Comparison of ENCODE assay signal across 9 mouse cellular contexts in the genomic region with DNA sequence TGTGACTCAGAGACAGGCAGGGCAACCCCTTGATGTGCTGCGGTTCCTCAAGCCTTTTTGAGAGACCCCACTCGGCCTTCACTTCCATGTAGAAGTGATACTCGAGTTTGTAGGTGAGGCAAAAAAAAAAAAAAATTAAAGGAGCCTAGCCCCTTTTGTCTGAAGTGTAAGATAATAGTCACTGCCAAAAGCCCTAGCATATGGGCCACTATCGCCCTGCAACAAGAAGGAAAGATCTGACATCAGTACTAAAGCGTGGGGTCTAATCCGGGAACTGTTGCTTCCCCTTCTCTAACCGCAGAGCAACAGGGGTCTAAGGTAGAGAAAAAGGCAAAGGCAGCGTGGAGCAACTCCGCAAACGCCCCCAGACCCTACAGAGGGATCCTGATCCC. TPM values are rescaled to one million over a fixed set of nuclear protein-coding genes. Genes with fewer than 3 reads are reported as not detected.
DNase-seq lines count a peak whose midpoint lies in the region; ATAC-seq lines count a peak whose summit lies in the region.
"Had no signal": no experiment of that assay in that cellular context is flagged by ENCODE, and none has a peak within 500 bp of the region (broad histone marks: within the 10 kb centered on the region; RNA-seq: fewer than 3 reads in every experiment).

No protein-coding gene starts in this region.

- H3K36me3 ChIP-seq in erythroblast, embryonic 14.5 days (ENCODE audit: control insufficient read depth): peaks cover 12% of the 10 kb centered on the region
- H3K36me3 ChIP-seq in forebrain, embryonic 15.5 days: peaks cover 4% of the 10 kb centered on the region; the same call in 1 of the 2 replicates
- H3K36me3 ChIP-seq in liver, embryonic 15.5 days (replicated peaks): peaks cover 9% of the 10 kb centered on the region; the same call in 1 of the 2 replicates

- H3K4me2 ChIP-seq in forebrain, embryonic 15.5 days (replicated peaks): peak overlapping the region; percentile 91
- H3K4me2 ChIP-seq in liver, embryonic 15.5 days: peak overlapping the region; percentile 99

- H3K27ac ChIP-seq in forebrain, embryonic 15.5 days (replicated peaks): peak overlapping the region; percentile 86
- H3K27ac ChIP-seq in liver, embryonic 15.5 days (replicated peaks): no peak overlapping the region
- H3K27ac ChIP-seq: macrophage had no signal

- peak overlapping the region; percentile 75 for H3K4me3 ChIP-seq in erythroblast, embryonic 14.5 days (replicated peaks)
- peak overlapping the region; percentile 69 for H3K4me3 ChIP-seq in forebrain, embryonic 15.5 days
- H3K4me3 ChIP-seq in liver, embryonic 15.5 days (replicated peaks): peak overlapping the region; percentile 70

- ATAC-seq in erythroblast, adult 5-6 weeks (replicated peaks; ENCODE audit: low FRiP score, poor library complexity, severe bottlenecking): no peak
- ATAC-seq in forebrain, embryonic 15.5 days (replicated peaks): no peak
- no peak for ATAC-seq in liver, embryonic 15.5 days (ENCODE audit: insufficient read depth)

- WGBS in forebrain, embryonic 15.5 days: 6% methylated on average over 10 of the region's 10 CpGs
- WGBS in liver, embryonic 15.5 days (ENCODE audit: insufficient replicate concordance): 7% methylated on average over 10 of the region's 10 CpGs

- peak overlapping the region; percentile 75 for H3K9ac ChIP-seq in forebrain, embryonic 15.5 days (replicated peaks)
- H3K9ac ChIP-seq in liver, embryonic 15.5 days: peak overlapping the region; percentile 70; the same call in 1 of the 2 replicates

- peaks cover 6% of the 10 kb centered on the region for H3K27me3 ChIP-seq in erythroblast, embryonic 14.5 days (ENCODE audit: control insufficient read depth)
- no peaks in the 10 kb centered on the region for H3K27me3 ChIP-seq in forebrain, embryonic 15.5 days
- H3K27me3 ChIP-seq in liver, embryonic 15.5 days: peaks cover 17% of the 10 kb centered on the region; the same call in 1 of the 2 replicates

- H3K4me1 ChIP-seq in erythroblast, embryonic 14.5 days (ENCODE audit: control insufficient read depth): peaks cover 50% of the 10 kb centered on the region
- H3K4me1 ChIP-seq in forebrain, embryonic 15.5 days: peaks cover 37% of the 10 kb centered on the region
- H3K4me1 ChIP-seq in liver, embryonic 15.5 days (replicated peaks): peaks cover 47% of the 10 kb centered on the region

- DNase-seq in 3T3-L1 (ENCODE audit: low read depth, low spot score): peak; percentile 22
- DNase-seq in embryo, embryonic 11 days: no peak
- no peak for DNase-seq in cerebellum, adult 11 months
- DNase-seq in thymus, postnatal 14 days: no peak

- H3K9me3 ChIP-seq in erythroblast, embryonic 14.5 days (ENCODE audit: control insufficient read depth, low read length): no peaks in the 10 kb centered on the region
- no peaks in the 10 kb centered on the region for H3K9me3 ChIP-seq in forebrain, embryonic 15.5 days
- no peaks in the 10 kb centered on the region for H3K9me3 ChIP-seq in liver, embryonic 15.5 days (replicated peaks)

RNA-seq across cellular contexts. Expression of a gene that starts 0.7 kb away (rescaled TPM):
- polyA plus RNA-seq in erythroblast, embryonic 14.5 days (2012): 5.6 and 6.8 TPM in 2 replicates
- 4.8 TPM in 1 of 2 replicates, not detected in the other for total RNA-seq in erythroblast, adult 5-6 weeks (2015; ENCODE audit: low replicate concordance)
- total RNA-seq in erythroblast, adult 5-6 weeks (2017; ENCODE audit: low replicate concordance): 2.3 and 14.1 TPM in 2 replicates
- polyA plus RNA-seq in forebrain, embryonic 15.5 days (2015; fragmentation: Nextera tagmentation; extraction: Ambion mirVana): 65.7 and 69.8 TPM in 2 replicates
- 14.0 and 16.3 TPM in 2 replicates for polyA plus RNA-seq in liver, embryonic 15.5 days (2015; fragmentation: Nextera tagmentation; extraction: Ambion mirVana)

RNA-seq across cellular contexts. Expression of a gene that starts 31.6 kb away (rescaled TPM):
- polyA plus RNA-seq in erythroblast, embryonic 14.5 days (2012): not detected in 2 replicates
- total RNA-seq in erythroblast, adult 5-6 weeks (2015; ENCODE audit: low replicate concordance): not detected in 2 replicates
- total RNA-seq in erythroblast, adult 5-6 weeks (2017; ENCODE audit: low replicate concordance): not detected in 2 replicates
- polyA plus RNA-seq in forebrain, embryonic 15.5 days (2015; fragmentation: Nextera tagmentation; extraction: Ambion mirVana): 0.28 and 0.64 TPM in 2 replicates
- polyA plus RNA-seq in liver, embryonic 15.5 days (2015; fragmentation: Nextera tagmentation; extraction: Ambion mirVana): 0.14 and 0.23 TPM in 2 replicates

RNA-seq across cellular contexts. Expression of a gene that starts 36.7 kb away (rescaled TPM):
- polyA plus RNA-seq in erythroblast, embryonic 14.5 days (2012): 2.0 and 2.9 TPM in 2 replicates
- 0.58 and 1.9 TPM in 2 replicates for total RNA-seq in erythroblast, adult 5-6 weeks (2015; ENCODE audit: low replicate concordance)
- 3.1 and 3.8 TPM in 2 replicates for total RNA-seq in erythroblast, adult 5-6 weeks (2017; ENCODE audit: low replicate concordance)
- polyA plus RNA-seq in forebrain, embryonic 15.5 days (2015; fragmentation: Nextera tagmentation; extraction: Ambion mirVana): 43.3 and 48.9 TPM in 2 replicates
- 9.0 and 10.9 TPM in 2 replicates for polyA plus RNA-seq in liver, embryonic 15.5 days (2015; fragmentation: Nextera tagmentation; extraction: Ambion mirVana)

RNA-seq across cellular contexts. Expression of a gene that starts 58.4 kb away (rescaled TPM):
- polyA plus RNA-seq in erythroblast, embryonic 14.5 days (2012): not detected in 2 replicates
- not detected in 2 replicates for total RNA-seq in erythroblast, adult 5-6 weeks (2015; ENCODE audit: low replicate concordance)
- 0.56 TPM in 1 of 2 replicates, not detected in the other for total RNA-seq in erythroblast, adult 5-6 weeks (2017; ENCODE audit: low replicate concordance)
- polyA plus RNA-seq in forebrain, embryonic 15.5 days (2015; fragmentation: Nextera tagmentation; extraction: Ambion mirVana): not detected in 2 replicates
- polyA plus RNA-seq in liver, embryonic 15.5 days (2015; fragmentation: Nextera tagmentation; extraction: Ambion mirVana): not detected in 2 replicates
- polyA plus RNA-seq: macrophage had no signal
